Mouse (Mus musculus) midbrain, embryonic 14.5 days (tissue): ENCODE data around the gene Lrrc8d. TPM values are rescaled to one million over a fixed set of nuclear protein-coding genes. Genes with fewer than 3 reads are reported as not detected.

ENCODE experiments used
- ATAC-seq: fragments of 200-750 bp; cut with Nextera tagmentation; 2 replicates; pipeline ENCODE4 v1.8.0; 2017; ENCODE audit warnings: moderate number of reproducible peaks, moderate library complexity; ENCODE audit not compliant: low FRiP score, low TSS enrichment
- DNase-seq: peaks from one replicate; pipeline ENCODE4 v3.0.0-alpha.2; 2015
- H3K27ac ChIP-seq: fragments of 300-500 bp; sonication (generic); replicated peaks from 2 replicates; pipeline ENCODE4 v1.5.1; 2014; ENCODE audit warnings: mild to moderate bottlenecking, low read depth, low read length, moderate library complexity
- H3K27me3 ChIP-seq: fragments of 300-500 bp; sonication (generic); 2 replicates; pipeline ENCODE4 v1.6.1; 2014; ENCODE audit warnings: low read length, control low read depth, mixed read lengths; ENCODE audit not compliant: control insufficient read depth, insufficient read depth
- H3K36me3 ChIP-seq: fragments of 300-500 bp; sonication (generic); 2 replicates; pipeline ENCODE4 v1.6.1; 2014; ENCODE audit warnings: low read length, control low read depth; ENCODE audit not compliant: control insufficient read depth, insufficient read depth
- H3K4me1 ChIP-seq: fragments of 300-500 bp; sonication (generic); 2 replicates; pipeline ENCODE4 v1.6.1; 2014; ENCODE audit warnings: mild to moderate bottlenecking, antibody characterized with exemption, low read length, control low read depth; ENCODE audit not compliant: control insufficient read depth, insufficient read depth
- H3K4me2 ChIP-seq: fragments of 300-500 bp; sonication (generic); 2 replicates; pipeline ENCODE4 v1.6.1; 2014; ENCODE audit warnings: mild to moderate bottlenecking, low read length, moderate library complexity
- H3K4me3 ChIP-seq: fragments of 300-500 bp; sonication (generic); replicated peaks from 2 replicates; pipeline ENCODE4 v1.5.1; 2014; ENCODE audit warnings: low read depth, low read length
- H3K9ac ChIP-seq: fragments of 300-500 bp; sonication (generic); replicated peaks from 2 replicates; pipeline ENCODE4 v1.6.1; 2014; ENCODE audit warnings: mild to moderate bottlenecking, low read length, moderate library complexity
- H3K9me3 ChIP-seq: fragments of 300-500 bp; sonication (generic); 2 replicates; pipeline ENCODE4 v1.6.1; 2016; ENCODE audit warnings: low read length, control low read depth, mixed read lengths; ENCODE audit not compliant: control insufficient read depth
- WGBS: fragments of 180-500 bp; shearing (Covaris S2); extraction: QIAGEN DNeasy Blood & Tissue Kit; methylation state at CpG from one replicate; pipeline ENCODE4 v1.1.7; 2014; 5-methylcytosine and 5-hydroxymethylcytosine counted together
- polyA plus RNA-seq: library from polyadenylated mRNA; unstranded; fragments of >200 nt; fragmentation: Nextera tagmentation; extraction: Ambion mirVana; gene quantifications from 2 replicates; pipeline ENCODE4 v1.2.1, GENCODE M21; 2014

The Lrrc8d gene
- polyA plus RNA-seq, 1 experiment from 2014 or later: 45.2 TPM

- H3K36me3 ChIP-seq: no peaks in the 10 kb centered on the region
- no peaks in the 10 kb centered on the region for H3K9me3 ChIP-seq
- DNase-seq (no peak), ATAC-seq (no peak)
- H3K9ac ChIP-seq: no peak overlapping the region
- no peak overlapping the region for H3K4me2 ChIP-seq
- peaks cover 13% of the 10 kb centered on the region for H3K4me1 ChIP-seq
- no peak overlapping the region for H3K27ac ChIP-seq
- no peak overlapping the region for H3K4me3 ChIP-seq
- WGBS: 83% methylated on average over 6 of the region's 6 CpGs
- no peaks in the 10 kb centered on the region for H3K27me3 ChIP-seq
Observed at GRCm38 (mm10) chr5:105821390-105821789, 121.6 kb downstream of the Lrrc8d start.

GRCm38 (mm10) chr5:105822521-105823498, 123.0 kb downstream of the Lrrc8d start:
- WGBS: 50% methylated on average over 15 of the region's 15 CpGs
- Histone ChIP-seq H3K9me3 (no peaks in the 10 kb centered on the region), H3K4me3 (no peak overlapping the region), H3K9ac (no peak overlapping the region), H3K27ac (0 out of 2 replicates have a peak overlapping the region, but pooled peaks have one; percentile 8), H3K27me3 (no peaks in the 10 kb centered on the region), H3K4me1 (peaks cover 13% of the 10 kb centered on the region), H3K4me2 (no peak overlapping the region), H3K36me3 (no peaks in the 10 kb centered on the region)
- DNase-seq (peak; percentile 37), ATAC-seq (peak; percentile 22; the same call in 1 of the 2 replicates)

GRCm38 (mm10) chr5:105824282-105824681, 124.5 kb downstream of the Lrrc8d start:
- Histone ChIP-seq H3K9ac (no peak overlapping the region), H3K27me3 (no peaks in the 10 kb centered on the region), H3K36me3 (no peaks in the 10 kb centered on the region), H3K4me2 (no peak overlapping the region), H3K9me3 (no peaks in the 10 kb centered on the region), H3K4me3 (no peak overlapping the region), H3K4me1 (peaks cover 5% of the 10 kb centered on the region), H3K27ac (no peak overlapping the region)
- ATAC-seq: no peak
- DNase-seq: no peak
- 91% methylated on average over 7 of the region's 7 CpGs for WGBS

GRCm38 (mm10) chr5:105824827-105825226, 125.1 kb downstream of the Lrrc8d start:
- no peak for DNase-seq
- no peak overlapping the region for H3K4me3 ChIP-seq
- H3K4me1 ChIP-seq: peaks cover 5% of the 10 kb centered on the region
- WGBS: 89% methylated on average over 4 of the region's 4 CpGs
- no peak overlapping the region for H3K4me2 ChIP-seq
- H3K36me3 ChIP-seq: no peaks in the 10 kb centered on the region
- no peak for ATAC-seq
- H3K9me3 ChIP-seq: no peaks in the 10 kb centered on the region
- H3K9ac ChIP-seq: no peak overlapping the region
- no peak overlapping the region for H3K27ac ChIP-seq
- H3K27me3 ChIP-seq: no peaks in the 10 kb centered on the region

GRCm38 (mm10) chr5:105826916-105827510, 127.2 kb downstream of the Lrrc8d start:
- no peak overlapping the region for H3K4me2 ChIP-seq
- no peak overlapping the region for H3K27ac ChIP-seq
- no peak for DNase-seq
- no peak overlapping the region for H3K4me3 ChIP-seq
- 73% methylated on average over 5 of the region's 5 CpGs for WGBS
- no peaks in the 10 kb centered on the region for H3K9me3 ChIP-seq
- no peak for ATAC-seq
- H3K9ac ChIP-seq: no peak overlapping the region
- H3K4me1 ChIP-seq: peaks cover 5% of the 10 kb centered on the region
- no peaks in the 10 kb centered on the region for H3K27me3 ChIP-seq
- H3K36me3 ChIP-seq: no peaks in the 10 kb centered on the region

GRCm38 (mm10) chr5:105828050-105828449, 128.3 kb downstream of the Lrrc8d start:
- H3K36me3 ChIP-seq: no peaks in the 10 kb centered on the region
- H3K4me1 ChIP-seq: peaks cover 3% of the 10 kb centered on the region
- ATAC-seq (no peak), DNase-seq (no peak)
- WGBS: 92% methylated on average over 3 of the region's 3 CpGs
- no peak overlapping the region for H3K27ac ChIP-seq
- no peaks in the 10 kb centered on the region for H3K9me3 ChIP-seq
- H3K27me3 ChIP-seq: no peaks in the 10 kb centered on the region
- H3K4me2 ChIP-seq: no peak overlapping the region
- H3K9ac ChIP-seq: no peak overlapping the region
- H3K4me3 ChIP-seq: no peak overlapping the region

GRCm38 (mm10) chr5:105829008-105829586, 129.3 kb downstream of the Lrrc8d start:
- Histone ChIP-seq H3K27ac (no peak overlapping the region), H3K4me2 (no peak overlapping the region), H3K9ac (no peak overlapping the region), H3K27me3 (no peaks in the 10 kb centered on the region), H3K4me1 (no peaks in the 10 kb centered on the region), H3K36me3 (no peaks in the 10 kb centered on the region), H3K4me3 (no peak overlapping the region), H3K9me3 (no peaks in the 10 kb centered on the region)
- ATAC-seq (no peak), DNase-seq (no peak)
- 56% methylated on average over 7 of the region's 7 CpGs for WGBS

- WGBS: 83% methylated on average over 7 of the region's 7 CpGs
- H3K9ac ChIP-seq: no peak overlapping the region
- DNase-seq (no peak), ATAC-seq (no peak)
- H3K27ac ChIP-seq: no peak overlapping the region
- no peaks in the 10 kb centered on the region for H3K36me3 ChIP-seq
- H3K9me3 ChIP-seq: no peaks in the 10 kb centered on the region
- no peak overlapping the region for H3K4me2 ChIP-seq
- no peaks in the 10 kb centered on the region for H3K27me3 ChIP-seq
- H3K4me3 ChIP-seq: no peak overlapping the region
- H3K4me1 ChIP-seq: no peaks in the 10 kb centered on the region
Observed at GRCm38 (mm10) chr5:105832140-105832539, 132.4 kb downstream of the Lrrc8d start.
